15 mouse cellular contexts compared by ENCODE assay signal in the genomic region with DNA sequence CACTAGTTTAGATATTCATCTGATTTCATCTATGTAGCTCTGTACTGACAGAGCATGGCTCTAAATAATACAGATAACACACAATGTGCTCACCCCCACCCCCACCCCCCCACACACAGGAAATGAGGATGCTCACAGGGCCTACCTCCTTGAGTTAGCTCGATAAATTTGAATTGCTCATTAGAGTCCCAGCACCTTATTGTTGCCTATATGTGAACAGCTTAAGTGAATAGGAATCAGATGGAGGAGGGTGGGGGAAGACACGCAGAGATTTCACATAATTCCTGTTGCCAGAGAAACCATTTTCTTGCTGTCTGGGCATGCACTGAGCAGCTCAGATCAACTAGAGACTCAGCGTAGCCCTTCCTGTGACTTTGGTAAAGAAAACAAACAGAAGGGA.
DNase-seq lines count a peak whose midpoint lies in the region; ATAC-seq lines count a peak whose summit lies in the region.
"Had no signal": no experiment of that assay in that cellular context is flagged by ENCODE, and none has a peak within 500 bp of the region (broad histone marks: within the 10 kb centered on the region; RNA-seq: fewer than 3 reads in every experiment).

No protein-coding gene starts in this region.

- no peaks in the 10 kb centered on the region for H3K9me3 ChIP-seq in forebrain, embryonic 13.5 days (replicated peaks)
- H3K9me3 ChIP-seq in hindbrain, embryonic 16.5 days (ENCODE audit: control insufficient read depth, low read length), result no peaks in the 10 kb centered on the region
- H3K9me3 ChIP-seq in neural tube, embryonic 13.5 days, result no peaks in the 10 kb centered on the region
- H3K9me3 ChIP-seq: heart, embryonic 15.5 days; limb, embryonic 15.5 days; lung, embryonic 15.5 days; megakaryocyte, embryonic 14.5 days had no signal

- DNase-seq in left cerebral cortex, postnatal 25 days (ENCODE audit: low spot score in 2 of 2), result peak; percentile 24 to 54
- no peak for DNase-seq in left cerebral cortex, postnatal 4 days
- DNase-seq in cerebellum, adult 9-10 months, result no peak
- no peak for DNase-seq in cerebellum, adult 11 months
- no peak for DNase-seq in urinary bladder, postnatal 36 days (ENCODE audit: low spot score in 2 of 2)
- DNase-seq: kidney, postnatal 14 days had no signal

- ATAC-seq in forebrain, embryonic 13.5 days, result peak; percentile 90
- ATAC-seq in hindbrain, embryonic 16.5 days, result peak; percentile 84
- peak; percentile 89 for ATAC-seq in neural tube, embryonic 13.5 days (ENCODE audit: low read depth)
- ATAC-seq: CD4-positive, CD25-positive, alpha-beta regulatory T cell, adult 4 months; inflammation-experienced regulatory T-cells, adult 6 months had no signal

- intact Hi-C loops in left cerebral cortex, postnatal 25 days (cut with DNase I), result no loop called here
- intact Hi-C loops in left cerebral cortex, postnatal 4 days (cut with DNase I), result no loop called here

- H3K9ac ChIP-seq in forebrain, embryonic 13.5 days, result no peak overlapping the region
- no peak overlapping the region for H3K9ac ChIP-seq in hindbrain, embryonic 16.5 days (ENCODE audit: low read depth, low read length)
- no peak overlapping the region for H3K9ac ChIP-seq in neural tube, embryonic 13.5 days
- H3K9ac ChIP-seq: heart, embryonic 15.5 days; limb, embryonic 15.5 days; lung, embryonic 15.5 days had no signal

- 10% methylated on average over 3 of the region's 3 CpGs for WGBS in forebrain, embryonic 13.5 days
- 10% methylated on average over 3 of the region's 3 CpGs for WGBS in hindbrain, embryonic 16.5 days
- 28% methylated on average over 3 of the region's 3 CpGs for WGBS in neural tube, embryonic 13.5 days

- H3K4me3 ChIP-seq in forebrain, embryonic 13.5 days, result no peak overlapping the region
- H3K4me3 ChIP-seq in hindbrain, embryonic 16.5 days (ENCODE audit: low read length), result no peak overlapping the region
- H3K4me3 ChIP-seq in neural tube, embryonic 13.5 days, result no peak overlapping the region
- H3K4me3 ChIP-seq: heart, embryonic 15.5 days; limb, embryonic 15.5 days; lung, embryonic 15.5 days; megakaryocyte, embryonic 14.5 days had no signal

- peaks cover 22% of the 10 kb centered on the region for H3K4me1 ChIP-seq in forebrain, embryonic 13.5 days
- peaks cover 7% of the 10 kb centered on the region for H3K4me1 ChIP-seq in hindbrain, embryonic 16.5 days (ENCODE audit: control insufficient read depth, insufficient read depth, low read depth, low read length)
- peaks cover 26% of the 10 kb centered on the region for H3K4me1 ChIP-seq in neural tube, embryonic 13.5 days (replicated peaks)
- H3K4me1 ChIP-seq: heart, embryonic 15.5 days; limb, embryonic 15.5 days; lung, embryonic 15.5 days; megakaryocyte, embryonic 14.5 days had no signal

- no peak overlapping the region for H3K4me2 ChIP-seq in forebrain, embryonic 13.5 days
- no peak overlapping the region for H3K4me2 ChIP-seq in hindbrain, embryonic 16.5 days (ENCODE audit: low read length)
- no peak overlapping the region for H3K4me2 ChIP-seq in neural tube, embryonic 13.5 days
- H3K4me2 ChIP-seq: heart, embryonic 15.5 days; limb, embryonic 15.5 days; lung, embryonic 15.5 days had no signal

- H3K27me3 ChIP-seq in forebrain, embryonic 13.5 days, result no peaks in the 10 kb centered on the region
- no peaks in the 10 kb centered on the region for H3K27me3 ChIP-seq in hindbrain, embryonic 16.5 days (replicated peaks; ENCODE audit: control insufficient read depth, insufficient read depth, low read length)
- H3K27me3 ChIP-seq in neural tube, embryonic 13.5 days, result no peaks in the 10 kb centered on the region
- H3K27me3 ChIP-seq: heart, embryonic 15.5 days; limb, embryonic 15.5 days; lung, embryonic 15.5 days; megakaryocyte, embryonic 14.5 days had no signal

- no peak overlapping the region; the same call in 1 of the 2 replicates for H3K27ac ChIP-seq in forebrain, embryonic 13.5 days
- no peak overlapping the region for H3K27ac ChIP-seq in hindbrain, embryonic 16.5 days (ENCODE audit: low read depth, low read length)
- H3K27ac ChIP-seq in neural tube, embryonic 13.5 days (replicated peaks), result peak overlapping the region; percentile 67
- H3K27ac ChIP-seq: heart, embryonic 15.5 days; limb, embryonic 15.5 days; lung, embryonic 15.5 days had no signal

- H3K36me3 ChIP-seq in forebrain, embryonic 13.5 days (ENCODE audit: poor library complexity, severe bottlenecking), result no peaks in the 10 kb centered on the region
- no peaks in the 10 kb centered on the region for H3K36me3 ChIP-seq in hindbrain, embryonic 16.5 days (ENCODE audit: control insufficient read depth, insufficient read depth, low read length)
- H3K36me3 ChIP-seq in neural tube, embryonic 13.5 days, result no peaks in the 10 kb centered on the region
- H3K36me3 ChIP-seq: heart, embryonic 15.5 days; limb, embryonic 15.5 days; lung, embryonic 15.5 days had no signal

Comparison
In these comparisons a context has a peak if more than half of its experiments do, and no peak if none do; other contexts are left out.
1. DNase-seq: peak in left cerebral cortex, postnatal 25 days (2 of 2); none in left cerebral cortex, postnatal 4 days (single experiment), cerebellum, adult 9-10 months (single experiment), cerebellum, adult 11 months (single experiment) and urinary bladder, postnatal 36 days (0 of 2).
2. Peak in every context shown above with its lines, with median percentiles within 50 percentile points of each other: ATAC-seq.